In genomic region chr16:10086341-10086740, GRCm38 (mm10) we compare ENCODE assay signal across 25 mouse cellular contexts.
"Had no signal": no experiment of that assay in that cellular context is flagged by ENCODE, and none has a peak within 500 bp of the region (broad histone marks: within the 10 kb centered on the region; RNA-seq: fewer than 3 reads in every experiment).

No protein-coding gene starts in this region.

- H3K4me3 ChIP-seq: left cerebral cortex, adult 2 months; limb, embryonic 13.5 days; liver, embryonic 12.5 days; liver, embryonic 15.5 days; midbrain, embryonic 12.5 days; midbrain, embryonic 15.5 days; neural tube, embryonic 12.5 days; neural tube, embryonic 15.5 days had no signal

- H3K9ac ChIP-seq: limb, embryonic 13.5 days; liver, embryonic 12.5 days; liver, embryonic 15.5 days; midbrain, embryonic 12.5 days; midbrain, embryonic 15.5 days; neural tube, embryonic 12.5 days; neural tube, embryonic 15.5 days had no signal

- H3K27me3 ChIP-seq: limb, embryonic 13.5 days; liver, embryonic 12.5 days; liver, embryonic 15.5 days; midbrain, embryonic 12.5 days; midbrain, embryonic 15.5 days; neural tube, embryonic 12.5 days; neural tube, embryonic 15.5 days had no signal

- H3K9me3 ChIP-seq: limb, embryonic 13.5 days; liver, embryonic 12.5 days; liver, embryonic 15.5 days; midbrain, embryonic 12.5 days; midbrain, embryonic 15.5 days; neural tube, embryonic 12.5 days; neural tube, embryonic 15.5 days had no signal

- H3K4me2 ChIP-seq: limb, embryonic 13.5 days; liver, embryonic 12.5 days; liver, embryonic 15.5 days; midbrain, embryonic 12.5 days; midbrain, embryonic 15.5 days; neural tube, embryonic 12.5 days; neural tube, embryonic 15.5 days had no signal

- H3K36me3 ChIP-seq: limb, embryonic 13.5 days; liver, embryonic 12.5 days; liver, embryonic 15.5 days; midbrain, embryonic 12.5 days; midbrain, embryonic 15.5 days; neural tube, embryonic 12.5 days; neural tube, embryonic 15.5 days had no signal

- DNase-seq: kidney, adult 11 months; kidney, adult 8-10 months; kidney, postnatal 14 days; kidney, postnatal 4 days; layer of hippocampus, adult 9-11 months; layer of hippocampus, postnatal 36 days; left cerebral cortex, postnatal 4 days; liver; lung, adult 18-20 months; right cerebral cortex, adult 18-20 months; right cerebral cortex, postnatal 14 days; right cerebral cortex, postnatal 4 days; thymus, adult 2 months; thymus, postnatal 14 days; thymus, postnatal 4 days had no signal

- H3K4me1 ChIP-seq: limb, embryonic 13.5 days; liver, embryonic 15.5 days; midbrain, embryonic 12.5 days; midbrain, embryonic 15.5 days; neural tube, embryonic 12.5 days; neural tube, embryonic 15.5 days had no signal

- H3K27ac ChIP-seq: left cerebral cortex, adult 2 months; limb, embryonic 13.5 days; liver, embryonic 12.5 days; liver, embryonic 15.5 days; macrophage; midbrain, embryonic 12.5 days; midbrain, embryonic 15.5 days; neural tube, embryonic 12.5 days; neural tube, embryonic 15.5 days; stomach, postnatal 0 days had no signal

- ATAC-seq: liver, embryonic 12.5 days; midbrain, embryonic 15.5 days had no signal
